Mouse (Mus musculus) inflammation-experienced regulatory T-cells, adult 6 months (primary cell): Measurements from ENCODE around the gene Rps9. TPM values are rescaled to one million over a fixed set of nuclear protein-coding genes. Genes with fewer than 3 reads are reported as not detected.
"Not testable (repeated sequence)": the region's sequence is repeated elsewhere in the genome, so short reads cannot be mapped to it uniquely, and the experiment has no call there.

ENCODE experiments used
- ATAC-seq: one replicate; pipeline ENCODE4 v1.8.0; 2017
- polyA plus RNA-seq, 3 experiments: library from polyadenylated mRNA; unstranded; fragments of 100-300 nt; shearing (Covaris generic); gene quantifications; one replicate each; pipeline ENCODE4 v1.2.1; 2017

Rps9 gene
- polyA plus RNA-seq, 3 experiments from 2014 or later: 2,959 to 5,702 (median 4,871) TPM

- ATAC-seq: no peak
Observed at GRCm38 (mm10) chr7:3698471-3698870, 5.3 kb upstream of the Rps9 start.

- ATAC-seq: peak; percentile 42
Observed at GRCm38 (mm10) chr7:3703148-3703878, 480 bp upstream of the Rps9 start.

- ATAC-seq: peak; percentile 47
Observed at GRCm38 (mm10) chr7:3704475-3704874, 682 bp downstream of the Rps9 start.

GRCm38 (mm10) chr7:3705461-3705860 lies 1.7 kb downstream of the Rps9 start:
- ATAC-seq: not testable (repeated sequence)

- no peak for ATAC-seq
Observed at GRCm38 (mm10) chr7:3705911-3706310, 2.1 kb downstream of the Rps9 start.

GRCm38 (mm10) chr7:3706343-3706934 lies 2.6 kb downstream of the Rps9 start:
- ATAC-seq: no peak

- no peak for ATAC-seq
Observed at GRCm38 (mm10) chr7:3707027-3707426, 3.2 kb downstream of the Rps9 start.

- ATAC-seq: no peak
Observed at GRCm38 (mm10) chr7:3707568-3708413, 4.0 kb downstream of the Rps9 start.

GRCm38 (mm10) chr7:3708447-3708980 lies 4.7 kb downstream of the Rps9 start:
- not testable (repeated sequence) for ATAC-seq

- no peak for ATAC-seq
Observed at GRCm38 (mm10) chr7:3709000-3709399, 5.2 kb downstream of the Rps9 start.

- no peak for ATAC-seq
Observed at GRCm38 (mm10) chr7:3712264-3712942, 8.6 kb downstream of the Rps9 start.

GRCm38 (mm10) chr7:3715249-3715648 lies 11.5 kb downstream of the Rps9 start:
- no peak for ATAC-seq

- ATAC-seq: not testable (repeated sequence)
Observed at GRCm38 (mm10) chr7:3720268-3720667, 16.5 kb downstream of the Rps9 start, which contains the start of gene Pirb. Pirb (minus strand) TSS chr7:3720391.

GRCm38 (mm10) chr7:3725459-3725858 lies 21.7 kb downstream of the Rps9 start:
- ATAC-seq: not testable (repeated sequence)

GRCm38 (mm10) chr7:3732675-3733074 lies 28.9 kb downstream of the Rps9 start:
- not testable (repeated sequence) for ATAC-seq

Other genes starting within 250 kb of the Rps9 start
- not detected for gene Tarm1, start 201.4 kb upstream of the Rps9 start, polyA plus RNA-seq
- not detected for gene Oscar, start 87.8 kb upstream of the Rps9 start, polyA plus RNA-seq
- gene Ndufa3, start 86.6 kb upstream of the Rps9 start, polyA plus RNA-seq: 100 to 1,000 TPM; 608 to 774 (median 726) TPM
- gene Tfpt, start 74.1 kb upstream of the Rps9 start, polyA plus RNA-seq: 10 to 100 TPM; 11.9 to 17.0 (median 15.0) TPM
- 100 to 1,000 TPM in 1 of 3 experiments, 10 to 100 TPM in 2; 82.2 to 102 (median 91.2) TPM for gene Prpf31, start 74.0 kb upstream of the Rps9 start, polyA plus RNA-seq
- 10 to 100 TPM; 30.0 to 47.0 (median 45.2) TPM for gene Cnot3, start 58.7 kb upstream of the Rps9 start, polyA plus RNA-seq
- gene Leng1, start 38.2 kb upstream of the Rps9 start, polyA plus RNA-seq: 1 to 10 TPM; 4.8 to 6.9 (median 6.0) TPM
- 10 to 100 TPM in 1 of 3 experiments, 1 to 10 TPM in 2; 5.5 to 14.4 (median 8.9) TPM for gene Tmc4, start 26.4 kb upstream of the Rps9 start, polyA plus RNA-seq
- 1 to 10 TPM; 7.0 to 9.4 (median 9.1) TPM for gene Tsen34, start 11.1 kb upstream of the Rps9 start, polyA plus RNA-seq
- gene Mboat7, start 10.5 kb upstream of the Rps9 start, polyA plus RNA-seq: 10 to 100 TPM; 19.1 to 30.5 (median 20.5) TPM
- gene Pirb, start 16.4 kb downstream of the Rps9 start, polyA plus RNA-seq: 1 to 10 TPM in 1 of 3 experiments, under 1 TPM in 2; 0.15 to 2.4 (median 0.33) TPM
- gene Gm15448, start 121.7 kb downstream of the Rps9 start, polyA plus RNA-seq: not detected
- under 1 TPM in 1 of 3 experiments, not detected in 2; 0.62 TPM for gene Pira2, start 141.1 kb downstream of the Rps9 start, polyA plus RNA-seq
- not detected for gene Gm14548, start 194.1 kb downstream of the Rps9 start, polyA plus RNA-seq
- not detected for gene Lilra6, start 211.5 kb downstream of the Rps9 start, polyA plus RNA-seq